Mouse (Mus musculus): ENCODE data around the gene Slc35g1. TPM values are rescaled to one million over a fixed set of nuclear protein-coding genes. Genes with fewer than 3 reads are reported as not detected.
A peak's percentile ranks its signal among the peaks of the same experiment; 100 is the strongest.

Gene Slc35g1
- total and polyA plus RNA-seq, 3 experiments: 11.3 to 58.4 (median 44.4) TPM

DNA sequence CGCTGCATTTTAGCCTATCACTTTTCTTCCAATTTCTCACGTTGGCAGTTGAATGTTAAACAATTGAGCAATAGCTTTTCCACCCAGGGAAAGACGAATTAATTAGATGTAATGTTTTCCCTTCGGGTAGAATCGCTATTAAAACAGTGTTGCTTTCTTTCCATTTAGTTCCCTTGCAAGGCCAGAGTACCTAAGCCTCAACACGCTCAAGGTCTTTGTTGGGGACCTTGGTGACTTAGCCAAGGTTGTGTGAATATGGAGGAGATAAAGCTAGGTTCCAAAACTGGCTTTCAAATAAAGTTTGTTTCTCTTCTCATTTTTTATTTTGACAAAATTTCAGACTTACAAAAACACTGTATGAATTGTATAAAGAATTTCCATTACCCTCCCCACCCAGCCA is 27.1 kb downstream of the Slc35g1 start:
- no peaks in the 10 kb centered on the region for H3K36me3 ChIP-seq (replicated peaks)
- no peaks in the 10 kb centered on the region for H3K9me3 ChIP-seq (replicated peaks)
- no peak overlapping the region for H3K4me3 ChIP-seq (ENCODE audit: low read depth, low read length)
- H3K27me3 ChIP-seq (ENCODE audit: insufficient read depth, low read length): peaks cover 3% of the 10 kb centered on the region; the same call in 1 of the 2 replicates
- DNase-seq (ENCODE audit: low spot score) (no peak), ATAC-seq (ENCODE audit: extremely low read depth, insufficient number of reproducible peaks, low FRiP score, poor library complexity, severe bottlenecking) (no peak)
- TF ChIP-seq POLR2AphosphoS5 (IDR thresholded peaks at IDR 0.05; ENCODE audit: insufficient replicate concordance, low read depth, low read length) (no peak), GATA2 (IDR thresholded peaks at IDR 0.05; ENCODE audit: borderline replicate concordance, low read depth, low read length) (no peak), GATA1 (IDR thresholded peaks at IDR 0.05; ENCODE audit: borderline replicate concordance, low read length) (no peak), TAL1 (conservative IDR thresholded peaks at IDR 0.05; ENCODE audit: low read depth, low read length) (no peak), CTCF (IDR thresholded peaks at IDR 0.05; ENCODE audit: low read depth, low read length) (no peak)
- H3K4me1 ChIP-seq (ENCODE audit: insufficient read depth, low read depth, low read length): peaks cover 9% of the 10 kb centered on the region; the same call in 1 of the 2 replicates

DNA sequence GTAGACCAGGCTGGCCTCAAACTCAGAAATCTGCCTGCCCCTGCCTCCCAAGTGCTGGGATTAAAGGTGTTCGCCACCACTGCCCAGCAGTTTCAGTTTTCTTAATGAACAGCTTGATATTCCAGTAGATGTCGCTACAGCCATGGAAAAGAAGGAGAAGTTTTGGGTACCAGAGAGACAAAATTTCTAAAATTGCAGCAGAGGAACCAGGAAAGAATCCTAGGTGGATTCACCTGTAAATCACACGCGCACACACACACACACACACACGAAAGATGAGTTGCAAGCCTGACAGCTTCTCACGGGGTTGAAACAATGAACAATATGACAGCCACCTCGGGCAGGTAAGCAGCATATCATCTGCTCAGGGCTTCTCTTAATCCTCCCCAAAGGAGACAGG is 28.1 kb downstream of the Slc35g1 start:
- no peak overlapping the region for H3K4me3 ChIP-seq (ENCODE audit: low read depth, low read length)
- H3K27me3 ChIP-seq (ENCODE audit: insufficient read depth, low read length): peaks cover 3% of the 10 kb centered on the region; the same call in 1 of the 2 replicates
- DNase-seq (ENCODE audit: low spot score): no peak
- no peaks in the 10 kb centered on the region for H3K9me3 ChIP-seq (replicated peaks)
- ATAC-seq (ENCODE audit: extremely low read depth, insufficient number of reproducible peaks, low FRiP score, poor library complexity, severe bottlenecking): no peak
- H3K36me3 ChIP-seq (replicated peaks): no peaks in the 10 kb centered on the region
- H3K4me1 ChIP-seq (ENCODE audit: insufficient read depth, low read depth, low read length): peaks cover 9% of the 10 kb centered on the region; the same call in 1 of the 2 replicates
- no peak for TF ChIP-seq GATA2 (IDR thresholded peaks at IDR 0.05; ENCODE audit: borderline replicate concordance, low read depth, low read length)
- no peak for TF ChIP-seq TAL1 (conservative IDR thresholded peaks at IDR 0.05; ENCODE audit: low read depth, low read length)
- TF ChIP-seq CTCF (IDR thresholded peaks at IDR 0.05; ENCODE audit: low read depth, low read length): no peak
- TF ChIP-seq GATA1 (IDR thresholded peaks at IDR 0.05; ENCODE audit: borderline replicate concordance, low read length): no peak
- TF ChIP-seq POLR2AphosphoS5 (IDR thresholded peaks at IDR 0.05; ENCODE audit: insufficient replicate concordance, low read depth, low read length): no peak

DNA sequence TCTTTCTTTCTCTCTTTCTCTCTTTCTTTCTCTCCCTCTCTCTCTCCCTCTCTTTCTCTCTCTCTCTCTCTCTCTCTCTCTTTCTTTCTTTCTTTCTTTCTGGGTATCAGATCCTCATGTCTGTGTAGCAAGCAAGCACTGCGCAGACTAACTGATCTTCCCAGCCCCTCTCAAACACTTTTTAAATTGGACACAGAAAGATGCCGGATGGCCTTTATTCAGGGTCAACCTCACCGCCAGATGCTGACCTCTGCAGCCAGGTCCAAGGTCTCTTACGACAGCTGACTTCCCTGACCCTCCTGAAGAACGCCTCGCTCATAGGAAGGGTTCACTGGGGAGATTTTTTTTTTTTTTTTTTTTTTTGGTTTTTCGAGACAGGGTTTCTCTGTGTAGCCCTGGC is 28.8 kb downstream of the Slc35g1 start:
- no peaks in the 10 kb centered on the region for H3K36me3 ChIP-seq (replicated peaks)
- no peak for TF ChIP-seq GATA1 (IDR thresholded peaks at IDR 0.05; ENCODE audit: borderline replicate concordance, low read length)
- no peak for TF ChIP-seq GATA2 (IDR thresholded peaks at IDR 0.05; ENCODE audit: borderline replicate concordance, low read depth, low read length)
- TF ChIP-seq TAL1 (conservative IDR thresholded peaks at IDR 0.05; ENCODE audit: low read depth, low read length): no peak
- TF ChIP-seq CTCF (IDR thresholded peaks at IDR 0.05; ENCODE audit: low read depth, low read length): no peak
- TF ChIP-seq POLR2AphosphoS5 (IDR thresholded peaks at IDR 0.05; ENCODE audit: insufficient replicate concordance, low read depth, low read length): no peak
- peaks cover 3% of the 10 kb centered on the region; the same call in 1 of the 2 replicates for H3K27me3 ChIP-seq (ENCODE audit: insufficient read depth, low read length)
- peaks cover 9% of the 10 kb centered on the region; the same call in 1 of the 2 replicates for H3K4me1 ChIP-seq (ENCODE audit: insufficient read depth, low read depth, low read length)
- H3K9me3 ChIP-seq (replicated peaks): no peaks in the 10 kb centered on the region
- H3K4me3 ChIP-seq (ENCODE audit: low read depth, low read length): no peak overlapping the region
- ATAC-seq (ENCODE audit: extremely low read depth, insufficient number of reproducible peaks, low FRiP score, poor library complexity, severe bottlenecking): no peak
- no peak for DNase-seq (ENCODE audit: low spot score)

DNA sequence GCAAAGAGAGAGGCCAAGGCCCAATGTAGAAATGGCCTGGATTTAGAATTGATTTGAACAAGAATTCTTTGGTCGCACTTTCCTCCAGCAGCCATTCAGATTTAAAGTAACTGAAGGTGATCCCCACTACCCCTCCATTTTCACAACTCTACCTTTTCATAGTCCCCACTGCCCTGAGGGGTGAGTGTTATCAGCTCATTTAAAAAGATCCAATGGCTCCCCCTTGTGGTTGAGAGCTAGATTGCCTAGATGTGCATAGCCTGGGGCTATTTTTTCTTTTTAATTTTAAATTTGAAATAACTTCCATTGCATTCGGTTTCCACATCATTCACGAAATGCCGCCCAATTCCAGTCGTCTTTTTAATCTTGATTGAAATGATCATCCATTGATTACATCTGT is 33.5 kb downstream of the Slc35g1 start:
- Histone ChIP-seq H3K27me3 (ENCODE audit: insufficient read depth, low read length) (peaks cover 3% of the 10 kb centered on the region; the same call in 1 of the 2 replicates), H3K9me3 (replicated peaks) (no peaks in the 10 kb centered on the region), H3K4me3 (ENCODE audit: low read depth, low read length) (no peak overlapping the region), H3K36me3 (replicated peaks) (no peaks in the 10 kb centered on the region), H3K4me1 (ENCODE audit: insufficient read depth, low read depth, low read length) (peaks cover 12% of the 10 kb centered on the region)
- no peak for TF ChIP-seq TAL1 (conservative IDR thresholded peaks at IDR 0.05; ENCODE audit: low read depth, low read length)
- no peak for TF ChIP-seq GATA1 (IDR thresholded peaks at IDR 0.05; ENCODE audit: borderline replicate concordance, low read length)
- TF ChIP-seq CTCF (IDR thresholded peaks at IDR 0.05; ENCODE audit: low read depth, low read length): peak; percentile 37; the same call in 1 of the 2 replicates
- ATAC-seq (ENCODE audit: extremely low read depth, insufficient number of reproducible peaks, low FRiP score, poor library complexity, severe bottlenecking) (no peak; the same call in 1 of the 2 replicates), DNase-seq (ENCODE audit: low spot score) (peak; percentile 43)

DNA sequence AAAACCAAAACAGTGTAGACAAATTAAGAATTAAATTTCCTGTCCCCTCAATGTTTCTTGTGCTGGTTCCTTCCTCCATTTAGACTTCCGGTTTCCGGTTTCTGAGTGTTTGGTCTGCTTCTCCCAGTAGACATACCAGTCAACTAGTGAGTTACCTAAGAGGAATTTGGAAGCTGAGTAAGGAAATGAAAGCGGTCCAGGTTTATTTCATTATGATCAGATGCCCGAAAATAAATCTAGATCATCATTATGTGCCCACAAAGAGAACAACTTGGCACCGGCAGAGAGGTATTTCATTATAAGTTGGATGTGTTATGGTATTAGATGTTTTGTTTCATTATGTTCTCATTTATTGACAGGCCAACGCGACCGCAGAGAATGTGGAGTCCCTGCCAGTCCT is 34.7 kb downstream of the Slc35g1 start:
- no peak for TF ChIP-seq CTCF (IDR thresholded peaks at IDR 0.05; ENCODE audit: low read depth, low read length)
- no peak for TF ChIP-seq GATA1 (IDR thresholded peaks at IDR 0.05; ENCODE audit: borderline replicate concordance, low read length)
- TF ChIP-seq GATA2 (IDR thresholded peaks at IDR 0.05; ENCODE audit: borderline replicate concordance, low read depth, low read length): no peak
- no peak for TF ChIP-seq TAL1 (conservative IDR thresholded peaks at IDR 0.05; ENCODE audit: low read depth, low read length)
- TF ChIP-seq POLR2AphosphoS5 (IDR thresholded peaks at IDR 0.05; ENCODE audit: insufficient replicate concordance, low read depth, low read length): no peak

DNA sequence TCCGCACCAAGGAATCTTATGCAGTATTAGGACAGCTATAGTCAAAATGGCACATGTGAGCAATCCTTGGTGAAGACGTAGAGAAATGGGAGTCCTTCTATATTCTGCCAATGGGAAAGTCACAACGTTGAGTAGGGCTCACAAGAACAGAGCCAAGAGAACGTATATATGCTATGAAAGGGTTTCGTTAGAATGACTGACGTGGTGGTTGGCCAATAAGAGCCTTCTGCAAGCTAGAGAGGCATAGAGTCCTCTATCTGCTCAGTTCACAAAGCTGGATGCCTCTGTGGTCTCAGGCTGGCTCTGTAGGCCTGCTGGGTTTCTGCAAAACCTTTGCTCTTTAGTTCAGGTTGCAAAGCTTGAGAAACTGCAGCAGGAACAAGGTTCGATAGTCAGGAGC is 35.5 kb downstream of the Slc35g1 start:
- Histone ChIP-seq H3K4me1 (ENCODE audit: insufficient read depth, low read depth, low read length) (peaks cover 12% of the 10 kb centered on the region), H3K36me3 (replicated peaks) (no peaks in the 10 kb centered on the region), H3K27me3 (ENCODE audit: insufficient read depth, low read length) (peaks cover 2% of the 10 kb centered on the region; the same call in 1 of the 2 replicates), H3K9me3 (replicated peaks) (no peaks in the 10 kb centered on the region), H3K4me3 (ENCODE audit: low read depth, low read length) (no peak overlapping the region)
- no peak for TF ChIP-seq CTCF (IDR thresholded peaks at IDR 0.05; ENCODE audit: low read depth, low read length)
- no peak for TF ChIP-seq TAL1 (conservative IDR thresholded peaks at IDR 0.05; ENCODE audit: low read depth, low read length)
- no peak for TF ChIP-seq GATA1 (IDR thresholded peaks at IDR 0.05; ENCODE audit: borderline replicate concordance, low read length)
- TF ChIP-seq POLR2AphosphoS5 (IDR thresholded peaks at IDR 0.05; ENCODE audit: insufficient replicate concordance, low read depth, low read length): no peak
- no peak for TF ChIP-seq GATA2 (IDR thresholded peaks at IDR 0.05; ENCODE audit: borderline replicate concordance, low read depth, low read length)
- ATAC-seq (ENCODE audit: extremely low read depth, insufficient number of reproducible peaks, low FRiP score, poor library complexity, severe bottlenecking): no peak
- no peak for DNase-seq (ENCODE audit: low spot score)

More for the DNA sequence above, 34.7 kb downstream of the Slc35g1 start:
- Histone ChIP-seq H3K9me3 (replicated peaks) (no peaks in the 10 kb centered on the region), H3K4me1 (ENCODE audit: insufficient read depth, low read depth, low read length) (peaks cover 12% of the 10 kb centered on the region), H3K4me3 (ENCODE audit: low read depth, low read length) (no peak overlapping the region), H3K36me3 (replicated peaks) (no peaks in the 10 kb centered on the region), H3K27me3 (ENCODE audit: insufficient read depth, low read length) (peaks cover 5% of the 10 kb centered on the region)
- DNase-seq (ENCODE audit: low spot score): no peak
- ATAC-seq (ENCODE audit: extremely low read depth, insufficient number of reproducible peaks, low FRiP score, poor library complexity, severe bottlenecking): no peak
